Mouse (Mus musculus): ENCODE measurements at regions not wholly inside any gene's neighbourhood (a gene's known extent, or its start where the extent isn't known, plus 50 kb on each side); places are given as distances from the start of the nearest gene placed in this dataset.

GRCm38 (mm10) chr10:98745409-98745808, 168.8 kb upstream of the Atp2b1 start:
- ATAC-seq (ENCODE audit: poor library complexity, severe bottlenecking): 0 out of 2 replicates have a peak, but pooled peaks have one; percentile 7

GRCm38 (mm10) chr10:98745861-98746260, 168.3 kb upstream of the Atp2b1 start:
- ATAC-seq (ENCODE audit: poor library complexity, severe bottlenecking): no peak

- no peak for ATAC-seq (ENCODE audit: poor library complexity, severe bottlenecking)
Measured at GRCm38 (mm10) chr10:98748856-98749583, 165.2 kb upstream of the Atp2b1 start.

GRCm38 (mm10) chr10:98749584-98749947, 164.6 kb upstream of the Atp2b1 start:
- no peak for ATAC-seq (ENCODE audit: poor library complexity, severe bottlenecking)

- ATAC-seq (ENCODE audit: poor library complexity, severe bottlenecking): no peak
Measured at GRCm38 (mm10) chr10:98751376-98752058, 162.7 kb upstream of the Atp2b1 start.

GRCm38 (mm10) chr10:98761080-98761479, 153.1 kb upstream of the Atp2b1 start:
- ATAC-seq (ENCODE audit: poor library complexity, severe bottlenecking): no peak

GRCm38 (mm10) chr10:98765786-98766419, 148.3 kb upstream of the Atp2b1 start:
- ATAC-seq (ENCODE audit: poor library complexity, severe bottlenecking): no peak

- ATAC-seq (ENCODE audit: poor library complexity, severe bottlenecking): no peak
Measured at GRCm38 (mm10) chr10:98779783-98780182, 134.4 kb upstream of the Atp2b1 start.

GRCm38 (mm10) chr10:98780938-98781337, 133.3 kb upstream of the Atp2b1 start:
- no peak for ATAC-seq (ENCODE audit: poor library complexity, severe bottlenecking)

GRCm38 (mm10) chr10:98781888-98782351, 132.3 kb upstream of the Atp2b1 start:
- peak; percentile 68 for ATAC-seq (ENCODE audit: poor library complexity, severe bottlenecking)

GRCm38 (mm10) chr10:98785411-98785810, 128.8 kb upstream of the Atp2b1 start:
- peak; percentile 49 for ATAC-seq (ENCODE audit: poor library complexity, severe bottlenecking)

GRCm38 (mm10) chr10:98786089-98786488, 128.1 kb upstream of the Atp2b1 start:
- no peak for ATAC-seq (ENCODE audit: poor library complexity, severe bottlenecking)

- ATAC-seq (ENCODE audit: poor library complexity, severe bottlenecking): no peak
Measured at GRCm38 (mm10) chr10:98789763-98790162, 124.4 kb upstream of the Atp2b1 start.

GRCm38 (mm10) chr10:98790456-98790855, 123.8 kb upstream of the Atp2b1 start:
- ATAC-seq (ENCODE audit: poor library complexity, severe bottlenecking): peak; percentile 31; the same call in 1 of the 2 replicates

- peak; percentile 87 for ATAC-seq (ENCODE audit: poor library complexity, severe bottlenecking)
Measured at GRCm38 (mm10) chr10:98792019-98792741, 122.0 kb upstream of the Atp2b1 start.

- ATAC-seq (ENCODE audit: poor library complexity, severe bottlenecking): no peak
Measured at GRCm38 (mm10) chr10:98793926-98794536, 120.2 kb upstream of the Atp2b1 start.

GRCm38 (mm10) chr10:98796016-98796415, 118.2 kb upstream of the Atp2b1 start:
- no peak for ATAC-seq (ENCODE audit: poor library complexity, severe bottlenecking)

GRCm38 (mm10) chr10:98798634-98799415, 115.4 kb upstream of the Atp2b1 start:
- peak; percentile 84 for ATAC-seq (ENCODE audit: poor library complexity, severe bottlenecking)

GRCm38 (mm10) chr10:98799830-98800229, 114.4 kb upstream of the Atp2b1 start:
- ATAC-seq (ENCODE audit: poor library complexity, severe bottlenecking): no peak

- no peak for ATAC-seq (ENCODE audit: poor library complexity, severe bottlenecking)
Measured at GRCm38 (mm10) chr10:98800949-98801348, 113.3 kb upstream of the Atp2b1 start.
